Mouse (Mus musculus) adrenal gland, adult 18-20 months (tissue): Measurements from ENCODE around the gene Tmem212. TPM values are rescaled to one million over a fixed set of nuclear protein-coding genes. Genes with fewer than 3 reads are reported as not detected.
"Not testable (repeated sequence)": the region's sequence is repeated elsewhere in the genome, so short reads cannot be mapped to it uniquely, and the experiment has no call there.

Experiments used
- DNase-seq, 2 experiments: peaks; one replicate each; pipeline ENCODE4 v3.0.0; 2021 to 2022; ENCODE audit warnings: low spot score in 2 of 2
- long read RNA-seq, 2 experiments: library from polyadenylated mRNA; stranded (forward); transcript quantifications; one replicate each; pipeline ENCODE4 v2.0.0; 2021
- total RNA-seq, 2 experiments: library from RNA; stranded (reverse); gene quantifications; 1 replicate in 1 of 2; 2 replicates in 1 of 2; pipeline ENCODE4 v1.2.3; 2021

Gene Tmem212
- not detected for total RNA-seq
- long read RNA-seq, experiment 1, result 0 reads
- long read RNA-seq, experiment 2, result 0 reads

GRCm38 (mm10) chr3:27896318-27896892 lies at the start of gene Tmem212:
Gene Tmem212 (minus strand): TSS chr3:27896368.
- no peak for DNase-seq

- DNase-seq, result not testable (repeated sequence)
Observed at GRCm38 (mm10) chr3:27945397-27945796, 49.2 kb upstream of the Tmem212 start.

DNA sequence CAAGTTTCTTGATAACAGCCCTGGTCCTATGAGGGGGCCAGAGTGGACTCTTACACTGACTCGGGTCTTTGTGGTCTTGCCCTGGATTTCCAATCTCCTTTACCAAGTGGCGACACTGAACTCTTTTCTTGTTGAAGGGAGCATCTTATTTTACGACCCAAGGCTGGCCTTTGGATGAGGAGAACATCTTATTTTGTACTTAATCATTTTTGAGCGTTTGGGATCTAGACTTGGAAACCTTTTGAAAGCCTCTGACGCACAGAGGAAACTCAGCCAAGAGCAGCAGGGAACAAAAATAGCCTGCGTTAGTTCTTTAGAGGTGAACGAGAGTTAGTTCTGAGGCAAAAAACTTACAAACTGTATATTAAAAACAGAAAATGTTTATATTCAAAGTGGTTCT lies 46.8 kb upstream of the Tmem212 start:
- DNase-seq, result no peak

DNA sequence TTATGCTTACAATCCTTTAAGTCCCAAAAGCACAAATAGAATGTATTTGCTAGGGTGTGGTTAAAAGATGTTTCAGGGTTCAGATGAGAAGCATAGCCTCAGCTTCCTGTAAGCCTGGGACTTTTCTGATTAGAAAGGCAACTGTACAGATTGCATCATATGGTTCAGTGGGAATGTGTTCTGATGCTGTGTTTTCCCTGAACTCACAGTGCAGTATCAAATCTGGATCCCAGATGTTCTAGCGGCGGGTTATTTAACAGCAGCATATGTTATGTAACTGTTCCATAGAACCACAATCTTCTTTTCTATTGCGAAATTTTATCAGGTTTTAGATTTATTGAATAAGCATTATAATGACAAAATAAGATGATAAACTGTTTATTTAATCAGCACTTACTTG lies 45.5 kb upstream of the Tmem212 start:
- DNase-seq, result no peak

- peak; percentile 59 to 70 for DNase-seq
Observed at GRCm38 (mm10) chr3:27938381-27939323, 42.5 kb upstream of the Tmem212 start, which contains the start of gene Pld1. Gene Pld1 (plus strand): TSS chr3:27938695.

DNA sequence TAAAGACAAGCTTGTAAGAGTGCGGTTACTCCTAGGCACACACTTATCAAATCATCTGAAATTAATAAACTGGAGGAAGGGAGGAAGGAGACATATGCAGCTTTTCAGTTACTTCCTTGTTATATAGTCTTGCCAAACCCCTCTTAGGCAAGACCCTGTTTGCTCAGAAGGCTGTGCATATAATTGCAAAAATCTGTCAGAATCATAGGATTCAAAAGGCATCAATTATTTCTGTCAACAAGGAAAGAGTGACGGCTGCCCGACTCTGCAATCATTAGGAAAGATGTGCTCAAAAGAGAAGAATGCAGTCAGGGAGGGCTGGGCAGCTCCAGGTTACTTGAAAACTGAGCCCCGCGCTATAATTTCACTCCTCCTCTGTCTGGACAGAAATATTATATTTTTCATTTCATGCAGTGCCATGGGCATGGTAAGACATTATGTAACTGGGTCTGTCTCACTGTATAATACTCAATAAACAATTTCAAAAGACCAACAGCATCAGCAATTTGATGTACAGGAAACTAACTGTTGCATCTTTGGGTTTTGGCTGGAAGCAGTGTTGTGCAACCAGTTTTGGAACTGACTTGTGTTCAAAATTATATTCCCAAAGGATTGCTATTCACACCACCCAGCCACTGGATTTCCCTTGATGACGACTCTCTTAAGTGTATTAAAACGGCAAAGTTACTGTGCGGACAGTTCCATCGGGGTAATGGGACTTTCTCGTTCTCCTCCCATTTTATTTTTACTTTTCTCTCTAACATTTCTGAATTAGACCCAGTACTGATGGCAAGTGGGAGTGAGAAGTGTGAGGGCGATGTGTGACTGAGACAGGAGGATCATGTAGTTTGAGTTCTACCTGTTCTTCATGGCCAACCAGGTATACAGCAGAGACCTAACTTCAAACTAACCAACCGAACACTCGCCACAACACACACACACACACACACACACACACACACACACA lies 41.3 kb upstream of the Tmem212 start:
- no peak for DNase-seq

DNA sequence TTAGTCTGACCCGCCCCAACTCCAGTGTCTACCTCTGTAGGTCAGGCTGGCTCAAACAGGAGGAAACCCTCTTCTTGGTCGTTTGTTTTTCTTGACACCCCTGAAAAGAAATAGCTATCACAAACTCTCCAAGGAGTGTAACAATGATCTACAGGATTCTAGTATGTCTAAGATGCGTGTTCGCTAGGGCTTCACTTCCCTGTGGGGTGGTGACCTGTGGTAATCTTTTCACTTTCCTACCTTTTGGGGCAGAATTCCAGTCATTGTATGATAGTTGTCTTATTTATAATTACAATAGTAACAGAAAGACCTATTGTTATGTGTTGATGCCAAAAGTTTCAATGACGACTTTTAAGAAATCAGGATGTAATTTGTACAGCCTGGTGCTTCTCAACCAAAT lies 40.6 kb upstream of the Tmem212 start:
- DNase-seq, result no peak

GRCm38 (mm10) chr3:27935644-27936043 lies 39.5 kb upstream of the Tmem212 start:
- no peak for DNase-seq

GRCm38 (mm10) chr3:27932391-27932790 lies 36.2 kb upstream of the Tmem212 start:
- no peak for DNase-seq

GRCm38 (mm10) chr3:27929219-27929618 lies 33.1 kb upstream of the Tmem212 start:
- no peak for DNase-seq

GRCm38 (mm10) chr3:27924037-27924436 lies 27.9 kb upstream of the Tmem212 start:
- no peak for DNase-seq

GRCm38 (mm10) chr3:27921268-27922020 lies 25.3 kb upstream of the Tmem212 start:
- no peak for DNase-seq

- DNase-seq, result no peak
Observed at GRCm38 (mm10) chr3:27918656-27919436, 22.7 kb upstream of the Tmem212 start.

- DNase-seq, result peak in 1 of 2 experiments; percentile 9
Observed at GRCm38 (mm10) chr3:27909016-27909415, 12.8 kb upstream of the Tmem212 start.

GRCm38 (mm10) chr3:27908316-27908715 lies 12.1 kb upstream of the Tmem212 start:
- DNase-seq, result no peak

- DNase-seq, result no peak
Observed at GRCm38 (mm10) chr3:27907301-27907700, 11.1 kb upstream of the Tmem212 start.

DNA sequence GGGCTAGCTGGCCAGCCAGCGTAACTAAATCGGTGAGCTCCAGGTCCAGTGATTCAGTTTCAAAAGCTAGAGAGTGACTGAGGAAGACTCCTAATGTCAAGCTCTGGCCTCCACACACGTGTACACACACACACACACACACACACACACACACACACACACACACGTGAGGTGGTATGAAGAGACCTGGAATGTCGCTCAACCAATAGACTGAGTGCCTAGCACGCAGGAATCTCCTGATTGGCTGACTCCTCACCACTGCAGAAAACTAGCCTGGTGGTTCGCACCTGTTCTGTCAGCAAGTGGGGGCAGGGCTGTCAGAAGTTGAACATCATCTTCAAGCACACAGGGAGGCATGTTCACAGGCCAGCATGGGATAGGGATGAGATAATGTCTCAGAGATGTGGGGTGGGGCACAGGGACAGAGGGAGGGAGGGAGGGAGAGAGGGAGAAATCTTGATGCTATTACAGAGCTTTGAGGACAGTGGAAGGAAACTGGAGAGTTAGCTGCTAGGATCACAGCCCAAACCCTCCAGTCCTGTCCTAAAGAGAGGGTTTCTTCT lies 10.6 kb upstream of the Tmem212 start:
- no peak for DNase-seq

GRCm38 (mm10) chr3:27904659-27905330 lies 8.6 kb upstream of the Tmem212 start:
- no peak for DNase-seq

GRCm38 (mm10) chr3:27901846-27902245 lies 5.7 kb upstream of the Tmem212 start:
- DNase-seq, result no peak
